Mouse (Mus musculus) G1E (cell line): ENCODE results near the gene Ipo7.
"Not testable (repeated sequence)": the region's sequence is repeated elsewhere in the genome, so short reads cannot be mapped to it uniquely, and the experiment has no call there.

ENCODE experiments used
- CTCF ChIP-seq: IDR thresholded peaks from 2 replicates; pipeline ENCODE4 v1.5.1; 2012; ENCODE audit warnings: low read depth, low read length, inconsistent platforms, mixed read lengths
- GATA1 ChIP-seq: IDR thresholded peaks from 2 replicates; pipeline ENCODE4 v1.6.1; 2012; ENCODE audit warnings: borderline replicate concordance, low read length, inconsistent platforms, mixed read lengths
- POLR2AphosphoS5 ChIP-seq: IDR thresholded peaks from 2 replicates; pipeline ENCODE4 v1.6.1; 2012; ENCODE audit warnings: low read depth, low read length, inconsistent platforms; ENCODE audit not compliant: insufficient replicate concordance
- TAL1 ChIP-seq: conservative IDR thresholded peaks from 2 replicates; pipeline ENCODE4 v1.6.1; 2012; ENCODE audit warnings: low read depth, low read length, inconsistent platforms, mixed read lengths

DNA sequence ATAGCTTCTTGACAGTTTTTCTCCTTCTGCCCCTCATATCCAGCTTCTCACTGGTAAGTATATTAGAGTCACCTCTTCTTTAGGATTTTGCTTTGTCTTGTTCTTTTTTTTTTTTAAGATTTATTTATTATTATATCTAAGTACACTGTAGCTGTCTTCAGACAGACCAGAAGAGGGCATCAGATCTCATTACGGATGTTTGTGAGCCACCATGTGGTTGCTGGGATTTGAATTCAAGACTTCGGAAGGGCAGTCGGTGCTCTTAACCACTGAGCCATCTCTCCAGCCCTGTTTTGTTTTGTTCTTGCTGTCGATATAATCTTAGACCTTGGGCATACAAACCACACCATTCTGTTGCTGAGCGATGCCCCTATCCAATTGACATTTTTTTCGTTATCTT, 31.3 kb upstream of the Ipo7 start, which contains the start of gene Tmem41b:
- TF ChIP-seq CTCF, POLR2AphosphoS5, GATA1, TAL1: not testable (repeated sequence)
